Mouse (Mus musculus): ENCODE measurements around the gene Tmem270. TPM values are rescaled to one million over a fixed set of nuclear protein-coding genes. Genes with fewer than 3 reads are reported as not detected.

Tmem270 gene
- total and polyA plus RNA-seq, 3 experiments: not detected

DNA sequence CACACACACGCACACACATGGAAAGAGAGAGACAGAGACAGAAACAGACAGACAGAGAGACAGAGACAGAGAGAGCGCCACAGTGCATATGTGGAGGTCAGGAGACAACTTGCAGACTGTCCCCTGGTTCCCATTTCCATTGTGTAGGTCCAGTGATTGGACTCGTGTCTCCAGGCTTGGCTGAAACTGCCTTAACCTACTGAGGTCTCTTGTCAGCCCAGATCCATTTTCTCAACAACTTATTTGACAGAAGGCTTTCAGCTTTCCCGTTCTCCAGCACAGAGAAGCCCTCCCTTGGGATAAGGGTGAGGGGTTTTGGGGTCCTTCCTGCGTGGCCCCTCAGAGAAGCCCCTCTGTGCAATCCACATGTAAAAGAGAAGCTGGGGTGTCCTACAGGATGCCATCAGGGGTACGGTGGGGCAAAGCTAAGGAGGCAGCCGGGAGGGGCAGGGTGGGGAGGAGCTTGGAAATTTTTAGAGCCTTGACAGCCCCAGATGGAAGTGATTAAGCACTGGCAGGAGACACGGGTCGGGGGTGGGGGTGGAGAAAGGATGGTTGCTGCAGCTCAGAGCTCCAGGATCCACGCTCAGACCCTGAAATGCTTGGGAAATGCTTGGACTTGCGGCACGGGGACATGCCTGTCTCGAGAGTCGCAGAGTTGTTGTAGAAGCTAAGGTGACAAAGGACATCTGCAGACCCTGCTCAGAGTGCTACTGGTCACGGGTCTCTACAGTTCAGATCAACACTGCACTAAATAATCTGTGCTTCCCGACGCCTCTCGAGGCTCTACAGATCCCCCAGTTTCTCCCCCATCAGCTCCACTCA lies 39.0 kb downstream of the Tmem270 start:
- H3K79me2 ChIP-seq (ENCODE audit: control insufficient read depth, insufficient read depth, low read length, poor library complexity): no peaks in the 10 kb centered on the region
- no peaks in the 10 kb centered on the region for H3K36me3 ChIP-seq (ENCODE audit: control insufficient read depth in 1 of 2, insufficient read depth in 2 of 2, low read length in 2 of 2)
- no peak for DNase-seq (ENCODE audit: low read depth, low spot score)
- no peaks in the 10 kb centered on the region for H3K9me3 ChIP-seq (replicated peaks; ENCODE audit: insufficient read depth, low read length)
- H3K4me3 ChIP-seq (ENCODE audit: control insufficient read depth in 1 of 2, insufficient read depth in 1 of 2, low read depth in 2 of 2, low read length in 2 of 2): no peak overlapping the region
- no peak for TF ChIP-seq CHD1 (IDR thresholded peaks at IDR 0.05; ENCODE audit: low read depth, low read length)
- no peak for TF ChIP-seq CTCF (IDR thresholded peaks at IDR 0.05 in 2 of 3, conservative IDR thresholded peaks at IDR 0.05 in 1 of 3; ENCODE audit: control insufficient read depth in 1 of 3, insufficient read depth in 1 of 3, low read depth in 2 of 3, low read length in 3 of 3, poor library complexity in 1 of 3, severe bottlenecking in 1 of 3)
- TF ChIP-seq ZKSCAN1 (IDR thresholded peaks at IDR 0.05; ENCODE audit: low read depth, low read length): no peak
- TF ChIP-seq GABPA (IDR thresholded peaks at IDR 0.05; ENCODE audit: low read depth, low read length): no peak
- TF ChIP-seq ETS1 (IDR thresholded peaks at IDR 0.05; ENCODE audit: low read depth, low read length): no peak
- no peak for TF ChIP-seq RCOR1 (IDR thresholded peaks at IDR 0.05; ENCODE audit: low read depth, low read length)
- no peak overlapping the region for H3K27ac ChIP-seq (ENCODE audit: control insufficient read depth, low read depth, low read length)
- H3K4me1 ChIP-seq (ENCODE audit: control insufficient read depth in 1 of 2, insufficient read depth in 2 of 2, low read length in 2 of 2): no peaks in the 10 kb centered on the region
- H3K9ac ChIP-seq (ENCODE audit: control insufficient read depth, low read depth, low read length, poor library complexity, severe bottlenecking): no peak overlapping the region
- peaks cover 0 to 4% of the 10 kb centered on the region in 2 experiments; a peak in 3 of 4 replicates for H3K27me3 ChIP-seq (ENCODE audit: control insufficient read depth in 1 of 2, insufficient read depth in 2 of 2, low read length in 2 of 2)

- Histone ChIP-seq H3K9ac (ENCODE audit: control insufficient read depth, low read depth, low read length, poor library complexity, severe bottlenecking) (no peak overlapping the region), H3K4me3 (ENCODE audit: control insufficient read depth in 1 of 2, insufficient read depth in 1 of 2, low read depth in 2 of 2, low read length in 2 of 2) (no peak overlapping the region), H3K79me2 (ENCODE audit: control insufficient read depth, insufficient read depth, low read length, poor library complexity) (no peaks in the 10 kb centered on the region), H3K9me3 (replicated peaks; ENCODE audit: insufficient read depth, low read length) (no peaks in the 10 kb centered on the region), H3K4me1 (ENCODE audit: control insufficient read depth in 1 of 2, insufficient read depth in 2 of 2, low read length in 2 of 2) (no peaks in the 10 kb centered on the region), H3K27ac (ENCODE audit: control insufficient read depth, low read depth, low read length) (no peak overlapping the region), H3K36me3 (ENCODE audit: control insufficient read depth in 1 of 2, insufficient read depth in 2 of 2, low read length in 2 of 2) (no peaks in the 10 kb centered on the region), H3K27me3 (ENCODE audit: control insufficient read depth in 1 of 2, insufficient read depth in 2 of 2, low read length in 2 of 2) (peaks cover 0 to 4% of the 10 kb centered on the region in 2 experiments; a peak in 3 of 4 replicates)
- no peak for TF ChIP-seq ZMIZ1 (IDR thresholded peaks at IDR 0.05; ENCODE audit: low read depth, low read length)
- TF ChIP-seq ZKSCAN1 (IDR thresholded peaks at IDR 0.05; ENCODE audit: low read depth, low read length): no peak
- TF ChIP-seq MYC (IDR thresholded peaks at IDR 0.05; ENCODE audit: low read depth, low read length): no peak
- TF ChIP-seq USF1 (IDR thresholded peaks at IDR 0.05; ENCODE audit: low read depth, low read length): no peak
- no peak for TF ChIP-seq CHD2 (IDR thresholded peaks at IDR 0.05; ENCODE audit: low read length)
- no peak for TF ChIP-seq ETS1 (IDR thresholded peaks at IDR 0.05; ENCODE audit: low read depth, low read length)
- no peak for TF ChIP-seq GATA1 (IDR thresholded peaks at IDR 0.05; ENCODE audit: low read depth, low read length)
- no peak for TF ChIP-seq MAX (IDR thresholded peaks at IDR 0.05; ENCODE audit: low read length)
- no peak for TF ChIP-seq RCOR1 (IDR thresholded peaks at IDR 0.05; ENCODE audit: low read depth, low read length)
- no peak for TF ChIP-seq HCFC1 (IDR thresholded peaks at IDR 0.05; ENCODE audit: low read depth, low read length)
- no peak for TF ChIP-seq CHD1 (IDR thresholded peaks at IDR 0.05; ENCODE audit: low read depth, low read length)
- TF ChIP-seq ZNF384 (IDR thresholded peaks at IDR 0.05; ENCODE audit: low read depth, low read length): no peak
- no peak for TF ChIP-seq E2F4 (IDR thresholded peaks at IDR 0.05; ENCODE audit: borderline replicate concordance, low read depth, low read length)
- no peak for TF ChIP-seq KAT2A (conservative IDR thresholded peaks at IDR 0.05; ENCODE audit: low read depth, low read length)
- TF ChIP-seq POLR2AphosphoS2 (IDR thresholded peaks at IDR 0.05; ENCODE audit: low read length): no peak
- TF ChIP-seq RAD21 (IDR thresholded peaks at IDR 0.05; ENCODE audit: low read depth, low read length): no peak
- DNase-seq (ENCODE audit: low read depth, low spot score): no peak
Measured at GRCm38 (mm10) chr5:134865158-134865557, 41.4 kb downstream of the Tmem270 start.

All from MEL (cell line).